Mouse (Mus musculus) embryonic fibroblast, embryonic 13.5 days (primary cell): ENCODE measurements around the gene U2surp.

Source experiments
- CTCF ChIP-seq: IDR thresholded peaks from 2 replicates; pipeline ENCODE4 v1.5.1; 2011; ENCODE audit warnings: mild to moderate bottlenecking, control low read depth, low read length, moderate library complexity, borderline replicate concordance; ENCODE audit not compliant: insufficient read depth
- POLR2A ChIP-seq: IDR thresholded peaks from 2 replicates; pipeline ENCODE4 v1.6.1; 2011; ENCODE audit warnings: low read depth, mild to moderate bottlenecking, control low read depth, low read length, moderate library complexity

DNA sequence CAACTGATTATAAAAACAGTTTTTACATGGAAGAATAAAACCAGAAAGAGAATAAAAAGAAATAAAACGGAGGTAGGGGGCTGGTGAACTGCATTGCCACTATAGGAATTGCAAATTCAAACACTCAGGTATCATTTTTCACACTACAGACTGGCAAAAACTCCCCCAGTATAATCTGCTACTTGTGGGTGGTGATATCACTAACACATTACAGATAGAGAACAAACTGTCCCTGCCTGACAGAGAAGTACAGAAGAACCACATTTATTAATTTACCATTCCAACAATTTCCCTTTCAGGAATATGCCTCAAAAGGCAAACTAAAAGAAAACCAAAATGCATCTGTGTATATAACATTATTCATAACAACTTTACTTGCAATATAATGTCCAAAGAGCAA is 16.8 kb downstream of the U2surp start:
- TF ChIP-seq POLR2A (no peak), CTCF (no peak)
